Mouse (Mus musculus) erythroblast, embryonic 14.5 days (primary cell): ENCODE measurements around the gene Neb. TPM values are rescaled to one million over a fixed set of nuclear protein-coding genes. Genes with fewer than 3 reads are reported as not detected.
A peak's percentile ranks its signal among the peaks of the same experiment; 100 is the strongest.

Experiments used
- H3K27me3 ChIP-seq: 2 replicates; pipeline ENCODE4 v1.6.1; 2012; ENCODE audit warnings: inconsistent platforms; ENCODE audit not compliant: control insufficient read depth
- H3K36me3 ChIP-seq: 2 replicates; pipeline ENCODE4 v1.6.1; 2012; ENCODE audit warnings: mild to moderate bottlenecking, inconsistent platforms; ENCODE audit not compliant: control insufficient read depth
- H3K4me1 ChIP-seq: 2 replicates; pipeline ENCODE4 v1.6.1; 2012; ENCODE audit warnings: inconsistent platforms; ENCODE audit not compliant: control insufficient read depth
- H3K4me3 ChIP-seq: replicated peaks from 2 replicates; pipeline ENCODE3; 2012; ENCODE audit warnings: moderate library complexity, mild to moderate bottlenecking, inconsistent platforms
- H3K9me3 ChIP-seq: 2 replicates; pipeline ENCODE4 v1.6.1; 2012; ENCODE audit warnings: low read length, inconsistent platforms, mixed read lengths; ENCODE audit not compliant: control insufficient read depth
- GATA1 ChIP-seq: IDR thresholded peaks from 2 replicates; pipeline ENCODE4 v1.6.1; 2012; ENCODE audit warnings: low read length, inconsistent platforms, mixed read lengths
- TAL1 ChIP-seq: IDR thresholded peaks from 3 replicates; pipeline ENCODE4 v1.6.1; 2012; ENCODE audit warnings: low read length, inconsistent platforms, mixed read lengths
- polyA plus RNA-seq: library from polyadenylated mRNA; stranded (reverse); fragments of >175 nt; gene quantifications from 2 replicates; pipeline ENCODE4 v1.2.3, GENCODE M21; 2012

Gene Neb
- polyA plus RNA-seq: not detected in 2 replicates

DNA sequence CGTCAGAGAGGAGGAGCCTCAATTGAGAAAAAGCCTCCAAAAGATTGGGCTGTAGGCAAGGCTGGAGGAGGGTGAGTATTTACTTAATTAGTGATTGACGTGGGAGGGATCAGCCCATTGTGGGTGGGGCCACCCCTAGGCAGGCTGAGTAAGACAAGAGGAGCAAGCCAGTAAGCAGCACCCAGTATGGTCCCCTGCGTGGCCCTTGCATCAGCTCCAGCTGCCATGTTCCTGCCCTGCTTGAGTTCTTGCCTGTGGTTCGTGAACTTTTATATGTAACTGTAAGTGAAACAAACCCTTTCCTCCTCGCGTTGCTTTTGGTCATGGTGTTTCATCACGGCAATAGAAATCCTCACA, at the start of gene Neb:
Neb (minus strand) TSS at position 27 of the 357 bp plus-strand sequence.
- Histone ChIP-seq H3K27me3 (no peaks in the 10 kb centered on the region), H3K4me3 (peak within 1 kb of the TSS; percentile 47), H3K9me3 (no peaks in the 10 kb centered on the region), H3K36me3 (no peaks in the 10 kb centered on the region), H3K4me1 (peaks cover 8% of the 10 kb centered on the region)
- TF ChIP-seq TAL1 (no peak), GATA1 (no peak)

DNA sequence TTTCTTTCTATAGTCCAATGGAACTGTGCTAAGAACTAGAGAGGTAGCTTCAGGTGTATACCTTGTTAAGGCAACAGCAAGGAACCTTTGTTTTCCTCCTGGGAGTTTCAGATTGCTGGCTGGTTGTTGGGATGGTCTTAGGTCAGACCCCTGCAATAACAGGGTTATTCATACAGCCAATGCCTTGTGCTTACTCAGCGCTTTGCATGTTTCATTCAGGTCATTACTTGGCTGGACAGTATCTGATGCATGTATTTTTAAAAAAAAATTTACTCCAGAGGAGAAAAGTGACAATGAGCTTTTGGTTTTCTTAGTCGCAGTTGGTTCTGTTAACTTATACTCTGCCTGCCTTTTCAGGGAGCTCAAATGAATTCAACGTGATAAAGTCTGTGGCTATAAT, 49.1 kb upstream of the Neb start:
- H3K9me3 ChIP-seq: no peaks in the 10 kb centered on the region
- H3K27me3 ChIP-seq: peaks cover 21% of the 10 kb centered on the region
- TF ChIP-seq TAL1: no peak
- TF ChIP-seq GATA1: no peak
- no peaks in the 10 kb centered on the region for H3K36me3 ChIP-seq
- H3K4me3 ChIP-seq: no peak overlapping the region
- peaks cover 20% of the 10 kb centered on the region for H3K4me1 ChIP-seq

DNA sequence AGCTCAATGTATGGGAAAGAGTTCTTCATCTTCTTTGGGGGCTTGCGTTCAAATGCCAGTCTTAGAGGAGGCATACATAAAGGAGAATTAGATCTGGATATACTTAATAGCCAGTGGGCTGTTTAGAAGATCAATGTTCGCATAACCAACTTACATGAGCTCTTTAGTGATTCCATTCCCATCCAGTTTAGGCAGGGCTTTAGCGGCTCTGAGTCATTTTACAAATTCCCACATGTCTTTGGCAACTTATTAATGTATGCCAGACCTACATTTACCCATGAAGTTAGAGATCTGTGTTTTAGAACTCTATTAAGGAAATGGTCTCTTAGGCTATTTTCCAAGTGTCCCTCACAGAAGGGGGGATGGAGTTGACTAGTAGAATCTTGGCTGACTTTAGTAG, 47.8 kb upstream of the Neb start:
- Histone ChIP-seq H3K27me3 (peaks cover 21% of the 10 kb centered on the region), H3K4me3 (peak overlapping the region; percentile 22), H3K4me1 (peaks cover 32% of the 10 kb centered on the region), H3K36me3 (peaks cover 2% of the 10 kb centered on the region; the same call in 1 of the 2 replicates), H3K9me3 (no peaks in the 10 kb centered on the region)
- TF ChIP-seq GATA1 (no peak), TAL1 (no peak)

DNA sequence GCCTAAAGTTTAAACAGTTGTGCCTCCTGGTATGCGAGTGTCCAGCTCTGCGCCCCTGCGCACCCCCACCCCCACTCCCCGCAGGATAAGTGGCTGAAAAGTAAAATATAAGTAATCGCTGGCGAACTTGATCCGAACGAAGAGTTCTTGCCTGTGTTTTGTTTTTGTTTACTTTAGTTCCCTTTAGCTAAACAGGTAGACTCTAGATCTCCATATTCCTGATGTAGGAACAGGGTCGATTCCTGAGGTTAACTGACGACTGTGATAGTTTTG, 47.2 kb upstream of the Neb start:
- Histone ChIP-seq H3K4me1 (peaks cover 35% of the 10 kb centered on the region), H3K9me3 (no peaks in the 10 kb centered on the region), H3K4me3 (peak overlapping the region; percentile 95), H3K27me3 (peaks cover 20% of the 10 kb centered on the region), H3K36me3 (peaks cover 3% of the 10 kb centered on the region; the same call in 1 of the 2 replicates)
- no peak for TF ChIP-seq GATA1

DNA sequence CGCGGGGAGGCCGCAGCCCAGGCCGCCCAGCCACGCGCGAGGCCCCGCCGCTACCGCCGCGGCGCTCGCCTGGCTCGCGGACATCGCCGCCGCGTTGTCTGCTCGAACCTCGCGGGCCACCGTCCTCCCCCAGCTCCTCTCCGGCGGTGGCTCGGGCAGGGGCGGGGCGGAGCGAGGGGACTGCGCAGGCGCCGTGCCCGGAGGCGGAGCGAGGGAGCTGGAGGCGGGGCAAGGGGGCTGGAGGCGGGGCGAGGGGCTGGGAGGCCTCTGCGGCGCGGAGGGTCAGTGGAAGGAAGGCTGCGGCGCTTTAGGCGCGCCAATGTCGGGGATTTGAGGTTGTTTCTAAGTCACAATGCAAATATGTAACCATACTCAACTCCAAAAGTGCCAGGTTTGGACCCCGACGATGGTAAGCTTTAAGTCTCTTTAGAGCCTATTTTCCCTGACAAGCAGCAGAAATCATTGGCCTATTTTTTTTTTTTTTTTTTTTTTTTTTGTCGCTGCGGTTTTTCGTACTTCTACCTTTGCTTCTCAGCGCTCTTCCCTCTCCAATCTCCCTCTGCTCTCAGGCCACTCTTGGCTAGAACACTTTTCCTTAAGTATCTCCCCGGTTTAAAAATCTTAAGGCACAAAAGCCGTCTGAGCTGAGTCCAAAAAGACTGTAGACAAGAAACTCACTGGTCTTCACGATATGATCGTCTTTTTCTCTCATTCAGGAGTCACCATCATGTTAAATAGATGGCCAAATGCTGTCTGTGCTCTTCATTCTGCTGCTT, 46.7 kb upstream of the Neb start, which contains the start of gene Arl5a:
Arl5a (minus strand) TSS at position 155 of the 776 bp plus-strand sequence.
- peaks cover 3% of the 10 kb centered on the region; the same call in 1 of the 2 replicates for H3K36me3 ChIP-seq
- H3K9me3 ChIP-seq: no peaks in the 10 kb centered on the region
- TF ChIP-seq GATA1: no peak
- no peak for TF ChIP-seq TAL1
- peak within 1 kb of the TSS; percentile 95 for H3K4me3 ChIP-seq
- peaks cover 19% of the 10 kb centered on the region for H3K27me3 ChIP-seq
- peaks cover 35% of the 10 kb centered on the region for H3K4me1 ChIP-seq

DNA sequence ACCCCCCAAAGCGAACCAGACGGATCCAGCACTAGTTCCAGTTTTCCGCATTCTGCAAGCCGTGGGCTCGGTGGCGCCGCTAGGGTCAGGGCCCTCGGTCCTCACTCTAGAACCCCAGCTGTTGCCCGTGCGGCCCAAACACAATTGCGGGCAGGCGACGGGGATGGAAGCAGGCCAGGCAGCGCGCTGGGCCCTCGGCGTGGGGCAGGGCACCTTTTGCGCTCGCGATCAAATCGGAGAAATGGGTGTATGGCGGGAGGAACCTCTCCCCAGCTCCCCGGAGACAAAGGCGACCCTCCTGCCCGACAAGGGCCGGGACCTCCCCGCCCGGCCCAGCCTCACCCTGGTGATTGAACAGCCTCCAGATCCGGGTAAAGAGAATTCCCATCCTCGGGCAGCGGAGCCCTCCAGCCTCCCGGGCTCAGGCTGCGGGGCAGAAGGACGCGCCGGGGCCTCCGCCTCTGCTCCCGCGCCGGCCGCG, 46.0 kb upstream of the Neb start:
- Histone ChIP-seq H3K27me3 (peaks cover 19% of the 10 kb centered on the region), H3K4me1 (peaks cover 35% of the 10 kb centered on the region), H3K4me3 (peak overlapping the region; percentile 95), H3K9me3 (no peaks in the 10 kb centered on the region), H3K36me3 (peaks cover 3% of the 10 kb centered on the region; the same call in 1 of the 2 replicates)
- no peak for TF ChIP-seq TAL1
- TF ChIP-seq GATA1: no peak

DNA sequence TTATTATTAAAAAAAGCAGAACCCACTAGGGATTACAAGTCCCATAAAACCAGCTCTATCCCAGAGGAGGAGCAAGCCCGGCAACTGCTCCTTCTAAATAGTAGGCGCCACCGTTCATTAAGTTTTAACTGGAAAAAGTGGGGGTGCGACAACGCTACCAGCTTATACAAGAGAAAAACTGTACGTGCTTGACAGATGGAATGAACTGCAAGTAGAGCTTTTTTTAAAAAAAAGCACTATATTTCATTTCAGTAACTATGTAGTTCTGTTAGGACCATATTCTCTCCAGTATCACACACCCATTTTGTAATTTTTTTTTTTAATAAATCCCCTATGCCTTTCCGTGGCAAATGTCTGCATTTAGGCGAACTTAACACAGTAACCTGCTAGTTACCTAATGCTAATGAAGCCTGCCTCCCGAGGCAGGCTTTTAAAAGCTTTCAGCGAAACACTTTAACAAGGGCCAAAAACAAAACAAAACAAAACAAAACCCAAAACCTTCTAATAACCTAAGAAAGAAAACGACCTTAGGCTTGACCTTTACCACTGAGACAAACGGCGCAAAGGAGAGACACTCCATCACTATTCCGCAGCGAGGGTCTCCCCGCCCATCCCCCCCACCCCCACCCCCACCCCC, 45.5 kb upstream of the Neb start:
- TF ChIP-seq GATA1 (no peak), TAL1 (no peak)
- H3K27me3 ChIP-seq: peaks cover 19% of the 10 kb centered on the region
- H3K9me3 ChIP-seq: no peaks in the 10 kb centered on the region
- H3K4me1 ChIP-seq: peaks cover 36% of the 10 kb centered on the region
- peaks cover 3% of the 10 kb centered on the region; the same call in 1 of the 2 replicates for H3K36me3 ChIP-seq
- peak overlapping the region; percentile 95 for H3K4me3 ChIP-seq

DNA sequence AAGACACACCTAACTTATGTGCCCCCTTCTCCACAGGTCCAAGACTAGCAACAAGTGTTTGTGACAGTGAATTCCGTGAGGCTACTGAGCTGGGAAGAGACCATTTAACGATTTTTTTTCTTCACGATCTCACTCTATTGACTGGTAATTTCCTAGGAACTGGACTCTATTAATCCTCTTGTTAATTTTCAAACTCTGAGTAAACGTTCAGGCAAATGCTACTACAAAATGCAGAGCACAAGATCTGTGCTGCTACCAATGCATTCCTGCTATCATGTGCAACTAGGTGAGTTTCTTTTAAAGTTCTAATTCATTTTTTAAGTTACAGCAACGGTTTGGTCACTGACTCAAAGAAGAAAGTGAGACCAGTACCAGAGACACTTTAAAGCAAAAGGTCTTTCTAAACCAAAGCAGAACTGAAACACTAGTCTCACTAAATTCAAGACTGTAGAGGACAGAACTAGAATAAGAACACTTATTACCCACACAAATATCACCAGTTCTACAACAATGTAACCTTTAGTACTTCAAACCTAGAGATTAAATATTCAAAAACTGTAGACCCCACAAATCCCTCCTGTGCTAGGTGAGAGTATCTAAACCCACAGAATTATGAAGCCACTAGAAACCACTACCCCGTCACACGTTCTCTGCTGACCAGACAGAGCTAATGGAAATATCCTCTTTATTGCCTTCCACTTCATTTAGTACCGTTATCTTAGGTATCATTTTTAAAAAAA, 44.8 kb upstream of the Neb start:
- H3K4me1 ChIP-seq: peaks cover 36% of the 10 kb centered on the region
- H3K27me3 ChIP-seq: peaks cover 19% of the 10 kb centered on the region
- TF ChIP-seq TAL1 (no peak), GATA1 (no peak)
- no peaks in the 10 kb centered on the region for H3K9me3 ChIP-seq
- H3K4me3 ChIP-seq: peak overlapping the region; percentile 95
- H3K36me3 ChIP-seq: peaks cover 3% of the 10 kb centered on the region; the same call in 1 of the 2 replicates

DNA sequence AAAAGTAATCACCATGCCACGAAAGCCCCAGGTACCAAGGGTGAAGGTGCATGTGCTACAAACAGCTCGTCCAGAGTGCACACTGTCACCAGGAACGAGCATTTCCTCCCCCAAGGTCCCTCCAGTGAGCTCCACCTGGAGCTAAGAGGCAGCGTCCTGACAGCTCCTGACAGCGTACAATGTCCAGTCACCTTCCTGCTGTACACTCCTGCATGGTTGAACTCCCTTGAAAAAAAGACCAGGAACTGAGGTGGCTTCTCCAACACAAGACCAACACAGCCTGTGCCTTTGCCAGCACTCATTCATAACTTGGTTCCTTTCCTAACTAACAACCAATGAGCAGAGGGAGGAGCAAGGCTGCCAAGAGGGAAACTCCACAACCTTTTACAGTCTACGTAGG, 42.9 kb upstream of the Neb start:
- Histone ChIP-seq H3K4me1 (peaks cover 36% of the 10 kb centered on the region), H3K27me3 (peaks cover 6% of the 10 kb centered on the region), H3K9me3 (no peaks in the 10 kb centered on the region), H3K4me3 (no peak overlapping the region), H3K36me3 (peaks cover 12% of the 10 kb centered on the region)
- TF ChIP-seq TAL1 (no peak), GATA1 (no peak)
